Mouse (Mus musculus): ENCODE measurements around the gene Ccdc88a. TPM values are rescaled to one million over a fixed set of nuclear protein-coding genes. Genes with fewer than 3 reads are reported as not detected.

The Ccdc88a gene
- polyA plus RNA-seq, 1 experiment from 2014 or later, result 26.9 TPM

DNA sequence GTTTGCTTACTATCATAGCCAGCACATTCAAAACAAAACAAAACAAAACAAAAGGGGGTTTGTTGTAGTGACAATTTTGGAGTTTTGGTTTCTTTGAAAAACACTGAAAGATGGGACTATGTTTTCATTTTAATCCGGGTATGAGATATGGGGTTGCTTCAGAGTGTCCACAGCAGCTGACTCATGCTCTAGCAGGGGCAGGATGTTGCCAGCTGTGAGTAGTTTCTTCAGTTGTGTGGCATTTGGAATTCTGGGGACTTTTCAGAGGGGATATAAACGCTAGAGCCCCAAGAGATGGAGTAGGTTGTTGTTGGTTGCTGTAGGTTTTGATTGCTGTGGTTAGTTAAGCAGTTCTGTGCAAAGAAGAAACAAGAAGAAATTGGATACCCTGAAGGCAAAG is 10.0 kb downstream of the Ccdc88a start:
- H3K36me3 ChIP-seq, result no peaks in the 10 kb centered on the region
- H3K27me3 ChIP-seq (replicated peaks), result no peaks in the 10 kb centered on the region
- H3K4me3 ChIP-seq (replicated peaks), result no peak overlapping the region
- no peaks in the 10 kb centered on the region for H3K4me1 ChIP-seq
- no peaks in the 10 kb centered on the region for H3K9me3 ChIP-seq
- no peak overlapping the region for H3K4me2 ChIP-seq
- ATAC-seq (ENCODE audit: insufficient read depth, low FRiP score, low read depth), result no peak
- 76% methylated on average over 2 of the region's 2 CpGs for WGBS
- H3K27ac ChIP-seq, result no peak overlapping the region
- no peak overlapping the region for H3K9ac ChIP-seq

DNA sequence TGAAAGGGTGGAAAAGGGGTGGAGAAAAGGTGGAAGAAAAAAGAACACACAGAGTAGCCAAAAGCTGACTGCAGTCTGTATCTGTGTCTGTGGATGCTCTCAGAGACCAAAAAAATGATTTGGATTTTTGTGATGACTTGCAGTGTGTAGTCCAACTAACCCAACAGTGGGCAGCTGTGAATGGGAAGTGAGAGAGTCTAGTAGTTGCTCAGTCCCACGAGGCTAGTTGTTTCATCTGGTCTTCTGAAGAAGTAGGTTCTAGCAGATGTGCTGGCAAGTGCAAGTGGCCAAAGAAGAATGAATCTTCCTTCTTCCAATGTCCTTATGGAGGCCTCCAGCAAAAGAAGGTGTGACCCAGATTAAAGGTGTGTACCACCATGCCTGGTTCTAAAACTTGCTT is 10.5 kb downstream of the Ccdc88a start:
- H3K4me1 ChIP-seq, result no peaks in the 10 kb centered on the region
- H3K4me3 ChIP-seq (replicated peaks), result no peak overlapping the region
- H3K27ac ChIP-seq, result no peak overlapping the region
- no peak overlapping the region for H3K4me2 ChIP-seq
- no peaks in the 10 kb centered on the region for H3K27me3 ChIP-seq (replicated peaks)
- H3K9ac ChIP-seq, result no peak overlapping the region
- no peak for ATAC-seq (ENCODE audit: insufficient read depth, low FRiP score, low read depth)
- H3K9me3 ChIP-seq, result no peaks in the 10 kb centered on the region
- WGBS, result 73% methylated on average over 1 of the region's 1 CpGs
- H3K36me3 ChIP-seq, result no peaks in the 10 kb centered on the region

DNA sequence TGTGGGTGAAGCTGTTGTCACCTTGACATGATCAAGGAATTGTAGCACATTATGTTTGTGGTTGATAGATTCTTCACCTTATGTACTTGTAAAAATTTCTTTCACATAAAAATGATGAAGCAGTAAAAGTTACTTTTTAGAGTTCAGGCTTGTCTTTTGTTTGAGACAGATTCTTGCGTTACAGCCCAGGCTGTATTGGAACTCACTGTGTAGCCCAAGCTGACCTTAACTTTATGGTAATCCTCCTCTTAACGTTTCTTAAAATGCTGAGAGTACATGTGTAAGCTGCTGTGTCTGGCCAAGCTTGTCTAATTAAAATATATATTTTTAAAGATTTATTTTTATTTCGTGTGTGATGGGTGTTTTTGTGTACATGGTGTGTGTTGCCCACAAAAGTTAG is 11.2 kb downstream of the Ccdc88a start:
- WGBS, result 72% methylated on average over 3 of the region's 3 CpGs

DNA sequence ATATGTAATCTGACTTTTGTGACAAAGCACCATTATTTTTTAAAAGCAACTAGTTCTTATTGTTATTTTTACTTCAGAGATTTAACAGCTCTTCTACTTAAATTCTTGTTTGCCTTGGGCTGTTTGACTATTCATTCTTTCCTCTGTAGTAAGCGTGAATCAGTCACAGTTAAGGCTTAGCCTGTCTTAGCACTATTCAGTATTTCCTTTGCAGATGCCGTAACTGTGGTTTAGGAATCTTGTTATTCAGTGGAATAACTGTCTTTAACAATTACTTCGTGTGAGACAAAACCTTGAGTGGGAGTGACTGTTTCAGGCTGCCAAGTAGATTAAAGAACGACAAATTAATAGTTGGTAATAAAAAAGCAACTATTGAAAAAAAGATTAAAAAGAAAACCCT is 16.5 kb downstream of the Ccdc88a start:
- Histone ChIP-seq H3K4me2 (no peak overlapping the region), H3K9ac (no peak overlapping the region), H3K4me3 (replicated peaks) (no peak overlapping the region), H3K27ac (no peak overlapping the region), H3K9me3 (no peaks in the 10 kb centered on the region), H3K4me1 (no peaks in the 10 kb centered on the region), H3K36me3 (no peaks in the 10 kb centered on the region), H3K27me3 (replicated peaks) (no peaks in the 10 kb centered on the region)
- 72% methylated on average over 4 of the region's 4 CpGs for WGBS
- no peak for ATAC-seq (ENCODE audit: insufficient read depth, low FRiP score, low read depth)

More for the DNA sequence above, 11.2 kb downstream of the Ccdc88a start:
- Histone ChIP-seq H3K4me1 (no peaks in the 10 kb centered on the region), H3K9ac (no peak overlapping the region), H3K4me3 (replicated peaks) (no peak overlapping the region), H3K9me3 (no peaks in the 10 kb centered on the region), H3K27ac (no peak overlapping the region), H3K4me2 (no peak overlapping the region), H3K36me3 (no peaks in the 10 kb centered on the region), H3K27me3 (replicated peaks) (no peaks in the 10 kb centered on the region)
- ATAC-seq (ENCODE audit: insufficient read depth, low FRiP score, low read depth), result no peak

DNA sequence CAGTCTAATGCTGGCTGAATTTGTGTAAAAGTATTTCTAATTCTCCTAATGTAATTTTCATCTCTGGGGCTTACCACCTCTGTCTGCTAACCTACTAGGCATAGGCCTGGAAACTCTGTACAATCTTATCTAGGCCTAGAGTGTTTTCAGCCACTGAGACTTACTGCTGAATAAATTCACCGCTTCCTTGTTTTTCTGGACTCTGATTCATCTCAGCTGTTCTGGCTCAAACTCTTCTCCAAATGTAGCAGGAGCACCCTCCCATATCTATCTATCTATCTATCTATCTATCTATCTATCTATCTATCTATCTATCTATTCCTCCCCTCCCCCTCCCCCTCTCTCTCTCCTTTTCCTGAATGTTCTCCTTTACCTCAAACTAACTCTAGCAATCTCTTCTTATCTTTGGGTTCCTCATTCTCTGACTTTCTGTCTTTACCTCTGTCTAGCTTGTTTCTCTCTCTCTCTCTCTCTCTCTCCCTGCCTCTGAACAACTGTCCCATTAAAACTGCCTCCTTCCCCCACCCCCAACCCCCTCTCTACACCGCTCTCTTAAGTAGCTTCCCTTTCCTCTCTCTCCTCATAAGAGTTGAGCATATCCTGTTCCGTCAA is 21.8 kb downstream of the Ccdc88a start:
- WGBS, result 81% methylated on average over 3 of the region's 3 CpGs
- Histone ChIP-seq H3K9ac (no peak overlapping the region), H3K4me2 (no peak overlapping the region), H3K9me3 (no peaks in the 10 kb centered on the region), H3K36me3 (no peaks in the 10 kb centered on the region), H3K4me1 (no peaks in the 10 kb centered on the region), H3K27ac (no peak overlapping the region), H3K27me3 (replicated peaks) (no peaks in the 10 kb centered on the region), H3K4me3 (replicated peaks) (no peak overlapping the region)
- ATAC-seq (ENCODE audit: insufficient read depth, low FRiP score, low read depth), result no peak

DNA sequence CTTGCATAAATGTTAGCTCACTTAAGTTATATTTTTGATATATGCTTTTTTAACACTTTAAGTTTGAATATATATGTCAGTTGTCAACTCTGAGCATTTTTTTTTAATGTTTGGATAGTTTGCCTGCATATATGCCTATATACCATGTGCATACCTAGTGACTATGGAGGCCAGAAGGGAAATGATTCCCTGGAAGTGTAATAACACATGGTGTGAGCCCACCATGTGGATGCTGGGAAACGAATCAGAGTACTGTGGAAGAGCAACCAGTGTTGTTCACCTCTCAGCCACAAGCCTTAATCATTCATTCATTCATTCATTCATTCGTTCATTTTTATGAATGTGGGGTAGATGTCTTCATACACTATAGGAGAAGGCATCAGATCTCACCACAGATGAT is 26.9 kb downstream of the Ccdc88a start:
- Histone ChIP-seq H3K9ac (no peak overlapping the region), H3K4me1 (no peaks in the 10 kb centered on the region), H3K27ac (no peak overlapping the region), H3K9me3 (no peaks in the 10 kb centered on the region), H3K27me3 (replicated peaks) (no peaks in the 10 kb centered on the region), H3K4me3 (replicated peaks) (no peak overlapping the region), H3K36me3 (no peaks in the 10 kb centered on the region; the same call in 1 of the 2 replicates), H3K4me2 (no peak overlapping the region)
- ATAC-seq (ENCODE audit: insufficient read depth, low FRiP score, low read depth), result no peak
- 85% methylated on average over 2 of the region's 2 CpGs for WGBS

DNA sequence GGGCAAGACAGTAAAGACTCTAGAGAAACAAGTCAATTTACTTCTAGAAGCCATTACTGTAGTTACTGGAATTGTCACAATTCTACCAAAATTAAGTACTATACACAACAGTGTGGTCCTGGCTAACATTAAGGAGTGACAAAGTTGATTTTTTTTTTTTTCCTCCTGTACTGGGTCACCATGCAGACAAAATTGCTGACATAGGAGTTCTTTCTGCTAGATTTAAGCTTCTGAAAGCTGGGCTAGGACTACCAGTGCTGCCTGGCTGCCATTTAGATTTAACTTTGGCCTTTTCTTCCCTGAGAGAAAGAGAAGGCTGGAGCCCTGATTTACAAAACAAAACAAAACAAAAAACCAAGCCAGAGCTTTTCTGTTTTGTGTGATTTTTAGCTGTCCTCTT is 32.8 kb downstream of the Ccdc88a start:
- Histone ChIP-seq H3K4me3 (replicated peaks) (no peak overlapping the region), H3K27me3 (replicated peaks) (no peaks in the 10 kb centered on the region), H3K9me3 (no peaks in the 10 kb centered on the region), H3K4me2 (no peak overlapping the region), H3K4me1 (no peaks in the 10 kb centered on the region), H3K27ac (no peak overlapping the region), H3K9ac (no peak overlapping the region), H3K36me3 (no peaks in the 10 kb centered on the region)
- no peak for ATAC-seq (ENCODE audit: insufficient read depth, low FRiP score, low read depth)

DNA sequence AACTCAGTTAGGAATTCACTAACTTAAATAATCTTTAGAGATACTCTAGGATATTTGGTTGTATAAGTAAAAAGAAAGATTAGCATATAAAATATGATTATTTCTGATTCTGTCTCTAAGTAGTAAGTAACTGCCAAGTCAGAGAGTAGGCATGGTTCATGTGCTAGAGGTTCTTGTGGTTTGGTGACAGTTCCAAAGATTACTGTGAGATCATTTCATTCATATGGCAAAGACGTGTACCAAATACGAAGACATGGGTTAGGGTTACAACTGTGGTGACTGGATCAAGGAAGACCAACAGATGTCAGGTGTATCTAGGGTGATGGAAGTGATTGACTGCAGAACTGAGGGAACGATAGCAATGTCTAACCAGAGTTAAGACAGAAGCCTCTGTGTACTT is 50.0 kb downstream of the Ccdc88a start:
- no peaks in the 10 kb centered on the region for H3K4me1 ChIP-seq
- no peak overlapping the region for H3K9ac ChIP-seq
- H3K27me3 ChIP-seq (replicated peaks), result no peaks in the 10 kb centered on the region
- H3K27ac ChIP-seq, result no peak overlapping the region
- no peaks in the 10 kb centered on the region for H3K36me3 ChIP-seq
- H3K4me2 ChIP-seq, result no peak overlapping the region
- 91% methylated on average over 3 of the region's 3 CpGs for WGBS
- H3K9me3 ChIP-seq, result no peaks in the 10 kb centered on the region
- ATAC-seq (ENCODE audit: insufficient read depth, low FRiP score, low read depth), result no peak
- no peak overlapping the region for H3K4me3 ChIP-seq (replicated peaks)

DNA sequence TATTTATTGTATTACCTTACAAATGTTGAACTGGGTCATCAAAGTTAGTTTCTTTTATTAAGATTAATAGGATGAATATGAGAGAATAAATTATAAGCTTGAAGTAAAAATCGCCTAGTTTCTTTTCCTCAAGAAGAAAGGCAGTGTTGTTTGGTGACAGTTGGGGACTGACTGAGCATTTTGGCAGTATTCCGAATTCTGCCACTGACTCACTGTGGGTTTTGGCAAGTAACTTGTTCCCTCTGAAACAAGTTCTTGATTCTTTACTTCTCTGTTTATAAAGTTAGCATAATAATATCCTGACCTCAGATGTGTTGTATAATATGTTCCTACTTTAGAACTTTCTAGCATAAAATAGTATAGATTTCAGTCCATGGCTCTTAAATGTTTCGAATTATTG is 55.3 kb downstream of the Ccdc88a start:
- Histone ChIP-seq H3K4me3 (replicated peaks) (no peak overlapping the region), H3K9ac (no peak overlapping the region), H3K36me3 (no peaks in the 10 kb centered on the region), H3K9me3 (no peaks in the 10 kb centered on the region), H3K27me3 (replicated peaks) (no peaks in the 10 kb centered on the region), H3K27ac (no peak overlapping the region), H3K4me1 (no peaks in the 10 kb centered on the region), H3K4me2 (no peak overlapping the region)
- ATAC-seq (ENCODE audit: insufficient read depth, low FRiP score, low read depth), result no peak
- 79% methylated on average over 3 of the region's 3 CpGs for WGBS

DNA sequence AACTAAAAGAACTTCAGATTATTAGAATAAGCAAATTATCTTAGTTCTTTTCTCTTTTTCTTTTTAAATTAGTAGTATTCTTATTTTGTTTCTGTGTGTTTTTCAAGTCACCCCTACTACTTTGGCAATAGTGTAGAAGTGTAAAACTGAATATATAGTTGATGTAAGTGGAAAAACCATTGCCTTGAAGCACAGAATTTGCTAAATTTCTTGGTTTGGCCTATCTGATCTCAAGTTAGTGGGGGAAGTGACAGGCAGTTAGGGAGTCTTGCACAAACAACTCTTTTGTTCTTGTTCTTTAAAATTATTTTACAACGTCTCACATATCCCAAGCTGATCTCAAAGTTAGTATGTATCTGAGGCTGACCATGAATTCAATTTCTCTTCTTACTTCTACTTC is 57.6 kb downstream of the Ccdc88a start:
- Histone ChIP-seq H3K36me3 (no peaks in the 10 kb centered on the region), H3K4me2 (no peak overlapping the region), H3K9me3 (no peaks in the 10 kb centered on the region), H3K9ac (no peak overlapping the region), H3K27me3 (replicated peaks) (no peaks in the 10 kb centered on the region), H3K4me3 (replicated peaks) (no peak overlapping the region), H3K4me1 (no peaks in the 10 kb centered on the region), H3K27ac (no peak overlapping the region)
- no peak for ATAC-seq (ENCODE audit: insufficient read depth, low FRiP score, low read depth)
- 86% methylated on average over 1 of the region's 1 CpGs for WGBS

DNA sequence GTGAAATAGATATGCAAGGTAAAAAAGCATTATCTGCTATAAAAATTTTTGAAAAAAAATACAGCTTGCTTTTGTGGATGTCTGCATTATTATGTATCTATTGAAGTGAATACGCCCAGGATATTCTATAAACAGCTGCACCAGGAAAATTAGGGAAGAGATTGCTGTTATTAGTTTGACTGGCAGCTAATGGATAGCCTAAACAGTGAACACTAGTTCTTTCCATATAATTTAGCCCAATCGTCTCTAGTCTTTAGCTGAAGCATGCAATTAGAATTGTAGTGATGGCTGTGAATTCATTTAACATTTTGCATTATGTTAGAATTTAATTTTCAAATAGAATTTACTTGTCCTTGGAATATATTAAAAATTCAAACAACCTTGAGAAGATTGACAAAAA is 75.3 kb downstream of the Ccdc88a start:
- Histone ChIP-seq H3K27me3 (replicated peaks) (no peaks in the 10 kb centered on the region), H3K4me2 (no peak overlapping the region), H3K9ac (no peak overlapping the region), H3K9me3 (no peaks in the 10 kb centered on the region), H3K4me3 (replicated peaks) (no peak overlapping the region), H3K27ac (no peak overlapping the region), H3K36me3 (no peaks in the 10 kb centered on the region), H3K4me1 (no peaks in the 10 kb centered on the region)
- WGBS, result 85% methylated on average over 2 of the region's 2 CpGs
- no peak for ATAC-seq (ENCODE audit: insufficient read depth, low FRiP score, low read depth)

DNA sequence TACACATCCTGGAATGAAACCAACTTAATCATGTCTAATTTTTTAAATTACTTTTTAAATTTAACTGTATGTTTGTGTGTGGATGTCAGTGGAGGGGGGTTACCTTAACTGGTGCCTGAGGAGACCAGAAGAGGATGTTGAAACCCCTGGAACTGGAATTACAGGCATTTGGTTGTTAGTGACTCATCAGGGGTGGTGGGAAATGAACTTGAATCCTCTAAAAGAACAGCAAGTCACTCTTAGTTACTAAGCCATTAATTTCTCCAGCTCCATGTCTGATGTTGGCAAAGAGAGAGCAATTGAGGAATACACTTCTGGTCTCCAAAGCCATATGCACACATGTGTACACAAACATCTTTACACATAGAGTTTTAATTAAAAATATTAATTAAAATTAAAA is 101.2 kb downstream of the Ccdc88a start:
- no peak for ATAC-seq (ENCODE audit: insufficient read depth, low FRiP score, low read depth)
- no peak overlapping the region for H3K27ac ChIP-seq
- no peak overlapping the region for H3K4me3 ChIP-seq (replicated peaks)
- no peak overlapping the region for H3K4me2 ChIP-seq
- H3K36me3 ChIP-seq, result no peaks in the 10 kb centered on the region
- H3K9ac ChIP-seq, result no peak overlapping the region
- H3K4me1 ChIP-seq, result no peaks in the 10 kb centered on the region
- H3K9me3 ChIP-seq, result no peaks in the 10 kb centered on the region
- H3K27me3 ChIP-seq (replicated peaks), result no peaks in the 10 kb centered on the region

DNA sequence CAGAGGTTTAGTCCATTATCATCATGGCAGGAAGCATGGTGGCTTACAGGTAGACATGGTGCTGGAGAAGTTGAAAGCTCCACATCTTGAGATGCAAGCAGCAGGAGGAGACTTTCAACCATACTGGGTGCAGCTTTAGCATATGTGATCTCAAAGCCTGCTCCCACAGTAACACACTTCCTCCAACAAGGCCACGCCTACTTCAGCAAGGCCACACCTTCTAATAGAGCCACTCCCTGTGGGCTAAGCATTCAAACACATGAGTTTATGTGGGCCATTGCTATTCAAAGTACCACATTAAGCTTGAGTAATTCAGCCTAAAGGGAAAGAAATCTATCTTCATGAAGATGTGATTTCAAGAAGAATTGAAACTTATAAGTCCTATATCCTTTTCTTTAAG is 119.7 kb downstream of the Ccdc88a start:
- ATAC-seq (ENCODE audit: insufficient read depth, low FRiP score, low read depth), result no peak
- no peak overlapping the region for H3K4me3 ChIP-seq (replicated peaks)

More for the DNA sequence above, 119.7 kb downstream of the Ccdc88a start:
- Histone ChIP-seq H3K27ac (no peak overlapping the region), H3K36me3 (peaks cover 7% of the 10 kb centered on the region; the same call in 1 of the 2 replicates), H3K4me2 (no peak overlapping the region), H3K4me1 (no peaks in the 10 kb centered on the region), H3K9ac (no peak overlapping the region), H3K27me3 (replicated peaks) (no peaks in the 10 kb centered on the region), H3K9me3 (no peaks in the 10 kb centered on the region)
- 96% methylated on average over 1 of the region's 1 CpGs for WGBS
